Mouse (Mus musculus) stomach, postnatal 0 days (tissue): ENCODE measurements around the gene Olfr312.
"Not testable (repeated sequence)": the region's sequence is repeated elsewhere in the genome, so short reads cannot be mapped to it uniquely, and the experiment has no call there.

Experiments used
- CTCF ChIP-seq: IDR thresholded peaks from 2 replicates; pipeline ENCODE4 v1.5.1; 2016; ENCODE audit warnings: antibody characterized with exemption, low read depth, mild to moderate bottlenecking, moderate library complexity
- EP300 ChIP-seq: optimal IDR thresholded peaks from 2 replicates; pipeline ENCODE3; 2016; ENCODE audit warnings: antibody characterized with exemption

DNA sequence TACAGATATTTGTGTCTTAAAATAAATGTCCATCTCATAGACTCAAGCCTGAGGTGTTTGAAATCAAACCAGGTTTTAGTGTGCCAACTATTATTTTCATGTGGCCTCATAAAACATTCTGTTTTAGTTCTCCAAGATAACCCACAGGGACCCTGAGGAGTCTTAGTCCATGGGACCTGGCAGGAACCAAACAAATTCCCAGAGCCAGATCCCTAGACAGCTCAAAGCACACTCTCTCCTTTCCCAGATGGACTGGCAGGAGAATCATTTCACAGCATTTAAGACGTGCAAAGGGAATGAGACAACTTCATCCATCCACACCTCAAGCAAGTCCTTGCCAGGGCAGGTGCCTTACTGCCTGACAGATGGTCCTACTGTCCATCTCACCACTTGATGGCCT lies 14.3 kb upstream of the Olfr312 start, which contains the start of gene Olfr313:
- TF ChIP-seq CTCF, EP300: not testable (repeated sequence)
